In genomic region chr10:76531828-76532227, GRCm38 (mm10) we compare ENCODE assay signal across 8 mouse cellular contexts. TPM values are rescaled to one million over a fixed set of nuclear protein-coding genes. Genes with fewer than 3 reads are reported as not detected.
DNase-seq lines count a peak whose midpoint lies in the region; ATAC-seq lines count a peak whose summit lies in the region.
"Had no signal": no experiment of that assay in that cellular context is flagged by ENCODE, and none has a peak within 500 bp of the region (broad histone marks: within the 10 kb centered on the region; RNA-seq: fewer than 3 reads in every experiment).

No protein-coding gene starts in this region.

- ATAC-seq in megakaryocyte, adult 5-6 weeks (ENCODE audit: poor library complexity, severe bottlenecking): no peak
- no peak for ATAC-seq in embryonic facial prominence, embryonic 15.5 days (ENCODE audit: insufficient number of reproducible peaks, low FRiP score, low TSS enrichment, low read depth)
- ATAC-seq in limb, embryonic 13.5 days (ENCODE audit: low FRiP score, low read depth): peak; percentile 12; the same call in 1 of the 2 replicates
- no peak for ATAC-seq in stomach, embryonic 16.5 days (ENCODE audit: insufficient read depth, low FRiP score)

- 2% methylated on average over 14 of the region's 14 CpGs for WGBS in embryonic facial prominence, embryonic 15.5 days
- 2% methylated on average over 14 of the region's 14 CpGs for WGBS in limb, embryonic 13.5 days
- WGBS in stomach, embryonic 16.5 days: under 1% methylated on average over 14 of the region's 14 CpGs

- H3K27me3 ChIP-seq in megakaryocyte, embryonic 14.5 days (replicated peaks): no peaks in the 10 kb centered on the region
- no peaks in the 10 kb centered on the region for H3K27me3 ChIP-seq in embryonic facial prominence, embryonic 15.5 days
- no peaks in the 10 kb centered on the region for H3K27me3 ChIP-seq in limb, embryonic 13.5 days
- no peaks in the 10 kb centered on the region for H3K27me3 ChIP-seq in stomach, embryonic 16.5 days (ENCODE audit: control insufficient read depth, insufficient read depth, low read length)

- peak overlapping the region; percentile 53 for H3K9ac ChIP-seq in embryonic facial prominence, embryonic 15.5 days
- peak overlapping the region; percentile 79 for H3K9ac ChIP-seq in limb, embryonic 13.5 days
- peak overlapping the region; percentile 81 for H3K9ac ChIP-seq in stomach, embryonic 16.5 days (ENCODE audit: low read length)

- peaks cover 43% of the 10 kb centered on the region for H3K36me3 ChIP-seq in megakaryocyte, embryonic 14.5 days (replicated peaks; ENCODE audit: low read length)
- H3K36me3 ChIP-seq in embryonic facial prominence, embryonic 15.5 days: peaks cover 22% of the 10 kb centered on the region
- peaks cover 36% of the 10 kb centered on the region for H3K36me3 ChIP-seq in limb, embryonic 13.5 days
- no peaks in the 10 kb centered on the region for H3K36me3 ChIP-seq in stomach, embryonic 16.5 days (ENCODE audit: control insufficient read depth, insufficient read depth, low read length)

- peak overlapping the region; percentile 94 for H3K4me3 ChIP-seq in megakaryocyte, embryonic 14.5 days (replicated peaks)
- H3K4me3 ChIP-seq in embryonic facial prominence, embryonic 15.5 days (replicated peaks): peak overlapping the region; percentile 69
- peak overlapping the region; percentile 68 for H3K4me3 ChIP-seq in limb, embryonic 13.5 days
- H3K4me3 ChIP-seq in stomach, embryonic 16.5 days (replicated peaks; ENCODE audit: low read length): peak overlapping the region; percentile 61

- no peaks in the 10 kb centered on the region for H3K9me3 ChIP-seq in megakaryocyte, embryonic 14.5 days
- no peaks in the 10 kb centered on the region for H3K9me3 ChIP-seq in embryonic facial prominence, embryonic 15.5 days (replicated peaks)
- no peaks in the 10 kb centered on the region for H3K9me3 ChIP-seq in limb, embryonic 13.5 days
- H3K9me3 ChIP-seq in stomach, embryonic 16.5 days (replicated peaks; ENCODE audit: control insufficient read depth, low read length): no peaks in the 10 kb centered on the region

- H3K27ac ChIP-seq in embryonic facial prominence, embryonic 15.5 days (replicated peaks): peak overlapping the region; percentile 86
- peak overlapping the region; percentile 76; the same call in 1 of the 2 replicates for H3K27ac ChIP-seq in limb, embryonic 13.5 days
- peak overlapping the region; percentile 79 for H3K27ac ChIP-seq in stomach, embryonic 16.5 days (ENCODE audit: low read length)

- H3K4me2 ChIP-seq in embryonic facial prominence, embryonic 15.5 days (replicated peaks): peak overlapping the region; percentile 94
- H3K4me2 ChIP-seq in limb, embryonic 13.5 days (replicated peaks): peak overlapping the region; percentile 93
- peak overlapping the region; percentile 66 for H3K4me2 ChIP-seq in stomach, embryonic 16.5 days (ENCODE audit: low read depth, low read length)

- no peak for DNase-seq in urinary bladder, postnatal 25 days (ENCODE audit: low spot score)
- no peak for DNase-seq in yolk sac, embryonic 10.5 days (ENCODE audit: low spot score)

- peaks cover 77% of the 10 kb centered on the region for H3K4me1 ChIP-seq in megakaryocyte, embryonic 14.5 days
- H3K4me1 ChIP-seq in embryonic facial prominence, embryonic 15.5 days: peaks cover 12% of the 10 kb centered on the region
- H3K4me1 ChIP-seq in limb, embryonic 13.5 days: peaks cover 15% of the 10 kb centered on the region
- peaks cover 10% of the 10 kb centered on the region; the same call in 1 of the 2 replicates for H3K4me1 ChIP-seq in stomach, embryonic 16.5 days (ENCODE audit: control insufficient read depth, insufficient read depth, low read length)

RNA-seq across cellular contexts. Expression of gene Lss, which starts 0.4 kb away (rescaled TPM):
- polyA plus RNA-seq in megakaryocyte, embryonic 14.5 days (2012; ENCODE audit: insufficient read depth, low replicate concordance): 13.1 and 30.8 TPM in 2 replicates
- total RNA-seq in megakaryocyte, adult 5-6 weeks (2015): 0.98 and 2.1 TPM in 2 replicates
- total RNA-seq in megakaryocyte, adult 5-6 weeks (2017): 1.7 and 2.5 TPM in 2 replicates
- polyA plus RNA-seq in embryonic facial prominence, embryonic 15.5 days (2015; fragmentation: Nextera tagmentation; extraction: Ambion mirVana): 28.3 and 38.6 TPM in 2 replicates
- 25.6 and 27.6 TPM in 2 replicates for polyA plus RNA-seq in limb, embryonic 13.5 days (2015; fragmentation: Nextera tagmentation; extraction: Ambion mirVana)
- polyA plus RNA-seq in stomach, embryonic 16.5 days (2015; fragmentation: Nextera tagmentation; extraction: Ambion mirVana): 48.6 and 49.1 TPM in 2 replicates

RNA-seq across cellular contexts. Expression of gene Spatc1l, which starts 30.2 kb away (rescaled TPM):
- not detected in 2 replicates for polyA plus RNA-seq in megakaryocyte, embryonic 14.5 days (2012; ENCODE audit: insufficient read depth, low replicate concordance)
- not detected in 2 replicates for total RNA-seq in megakaryocyte, adult 5-6 weeks (2015)
- total RNA-seq in megakaryocyte, adult 5-6 weeks (2017): not detected in 2 replicates
- polyA plus RNA-seq in embryonic facial prominence, embryonic 15.5 days (2015; fragmentation: Nextera tagmentation; extraction: Ambion mirVana): 0.13 TPM in 1 of 2 replicates, not detected in the other
- polyA plus RNA-seq in limb, embryonic 13.5 days (2015; fragmentation: Nextera tagmentation; extraction: Ambion mirVana): not detected in 2 replicates
- 0.21 TPM in 1 of 2 replicates, not detected in the other for polyA plus RNA-seq in stomach, embryonic 16.5 days (2015; fragmentation: Nextera tagmentation; extraction: Ambion mirVana)
- polyA plus RNA-seq: thymus, postnatal 0 days had no signal

RNA-seq across cellular contexts. Expression of gene Ftcd, which starts 43.6 kb away (rescaled TPM):
- polyA plus RNA-seq in megakaryocyte, embryonic 14.5 days (2012; ENCODE audit: insufficient read depth, low replicate concordance): not detected in 2 replicates
- not detected in 2 replicates for total RNA-seq in megakaryocyte, adult 5-6 weeks (2015)
- not detected in 2 replicates for total RNA-seq in megakaryocyte, adult 5-6 weeks (2017)
- polyA plus RNA-seq in embryonic facial prominence, embryonic 15.5 days (2015; fragmentation: Nextera tagmentation; extraction: Ambion mirVana): 0.14 TPM in 1 of 2 replicates, not detected in the other
- 0.09 and 0.17 TPM in 2 replicates for polyA plus RNA-seq in limb, embryonic 13.5 days (2015; fragmentation: Nextera tagmentation; extraction: Ambion mirVana)
- polyA plus RNA-seq in stomach, embryonic 16.5 days (2015; fragmentation: Nextera tagmentation; extraction: Ambion mirVana): 1.8 and 2.4 TPM in 2 replicates
